Mouse (Mus musculus): ENCODE measurements at regions not wholly inside any gene's neighbourhood (a gene's known extent, or its start where the extent isn't known, plus 50 kb on each side); places are given as distances from the start of the nearest gene placed in this dataset.

- WGBS: 7% methylated on average over 17 of the region's 17 CpGs
- Histone ChIP-seq H3K9me3 (ENCODE audit: control insufficient read depth, low read length) (no peaks in the 10 kb centered on the region), H3K4me1 (ENCODE audit: control insufficient read depth, insufficient read depth, low read length) (peaks cover 11% of the 10 kb centered on the region), H3K27ac (replicated peaks; ENCODE audit: low read depth, low read length) (no peak overlapping the region), H3K9ac (ENCODE audit: low read length) (peak overlapping the region; percentile 23; the same call in 1 of the 2 replicates), H3K4me3 (ENCODE audit: low read depth, low read length) (no peak overlapping the region), H3K4me2 (ENCODE audit: low read depth, severe bottlenecking) (peak overlapping the region; percentile 16), H3K36me3 (ENCODE audit: control insufficient read depth, insufficient read depth, low read length) (no peaks in the 10 kb centered on the region), H3K27me3 (ENCODE audit: control insufficient read depth, insufficient read depth, low read length) (0 out of 2 replicates have a peak, but pooled peaks cover 4% of the 10 kb centered on the region)
- DNase-seq (ENCODE audit: low spot score) (peak; percentile 63), ATAC-seq (ENCODE audit: insufficient number of reproducible peaks, low FRiP score, low TSS enrichment, low read depth) (no peak)
Measured at GRCm38 (mm10) chr5:136619315-136620231, 52.3 kb upstream of the Cux1 start.

GRCm38 (mm10) chr5:136620234-136620633 lies 52.9 kb upstream of the Cux1 start:
- Histone ChIP-seq H3K4me3 (ENCODE audit: low read depth, low read length) (no peak overlapping the region), H3K9me3 (ENCODE audit: control insufficient read depth, low read length) (no peaks in the 10 kb centered on the region), H3K27me3 (ENCODE audit: control insufficient read depth, insufficient read depth, low read length) (0 out of 2 replicates have a peak, but pooled peaks cover 4% of the 10 kb centered on the region), H3K36me3 (ENCODE audit: control insufficient read depth, insufficient read depth, low read length) (no peaks in the 10 kb centered on the region), H3K27ac (replicated peaks; ENCODE audit: low read depth, low read length) (no peak overlapping the region), H3K4me1 (ENCODE audit: control insufficient read depth, insufficient read depth, low read length) (peaks cover 11% of the 10 kb centered on the region), H3K4me2 (ENCODE audit: low read depth, severe bottlenecking) (peak overlapping the region; percentile 16; the same call in 1 of the 2 replicates), H3K9ac (ENCODE audit: low read length) (no peak overlapping the region)
- 17% methylated on average over 12 of the region's 12 CpGs for WGBS
- DNase-seq (ENCODE audit: low spot score) (no peak), ATAC-seq (ENCODE audit: insufficient number of reproducible peaks, low FRiP score, low TSS enrichment, low read depth) (no peak)

DNA sequence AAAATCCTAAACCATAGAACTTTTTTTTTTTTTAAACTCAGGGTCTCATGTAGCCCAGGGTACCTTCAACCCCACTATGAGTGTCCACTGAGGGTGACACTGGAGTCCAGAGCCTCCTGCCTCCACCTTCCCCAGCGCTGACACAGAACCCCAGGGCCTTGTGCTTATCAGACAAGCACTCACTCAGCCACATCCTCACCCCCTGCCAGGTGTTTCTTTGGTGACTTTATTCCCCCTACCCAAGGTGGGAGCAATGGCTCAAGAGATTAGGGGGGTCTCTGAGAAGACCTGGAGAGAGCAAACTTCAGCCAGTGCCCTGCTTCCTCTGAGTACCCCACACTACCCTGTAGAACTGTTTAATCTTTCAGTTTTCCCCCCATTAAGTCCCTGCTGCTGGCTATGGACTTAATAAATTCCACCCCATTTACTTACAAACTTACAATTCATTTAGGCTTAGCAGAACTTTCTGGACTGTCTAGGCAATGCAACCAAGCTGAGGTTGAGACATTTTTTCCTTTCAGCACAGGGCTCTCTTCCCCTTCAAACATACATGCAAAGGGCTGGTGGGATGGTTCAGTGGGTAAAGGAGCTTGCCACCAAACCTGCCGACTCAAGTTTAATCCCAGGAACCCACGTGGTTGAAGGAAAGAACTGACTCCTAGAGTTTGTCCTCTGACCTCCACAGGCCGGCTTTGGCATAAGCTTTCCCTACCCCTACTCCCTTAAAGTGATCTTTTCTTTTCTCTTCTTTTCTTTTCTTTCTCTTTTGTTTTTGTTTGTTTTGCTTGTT lies 54.2 kb upstream of the Cux1 start:
- no peak overlapping the region for H3K4me3 ChIP-seq (ENCODE audit: low read depth, low read length)
- H3K4me2 ChIP-seq (ENCODE audit: low read depth, severe bottlenecking): no peak overlapping the region
- no peak overlapping the region for H3K27ac ChIP-seq (replicated peaks; ENCODE audit: low read depth, low read length)
- 28% methylated on average over 4 of the region's 4 CpGs for WGBS
- H3K27me3 ChIP-seq (ENCODE audit: control insufficient read depth, insufficient read depth, low read length): 0 out of 2 replicates have a peak, but pooled peaks cover 4% of the 10 kb centered on the region
- H3K9me3 ChIP-seq (ENCODE audit: control insufficient read depth, low read length): no peaks in the 10 kb centered on the region
- H3K36me3 ChIP-seq (ENCODE audit: control insufficient read depth, insufficient read depth, low read length): no peaks in the 10 kb centered on the region
- no peak for DNase-seq (ENCODE audit: low spot score)
- ATAC-seq (ENCODE audit: insufficient number of reproducible peaks, low FRiP score, low TSS enrichment, low read depth): no peak
- peaks cover 11% of the 10 kb centered on the region for H3K4me1 ChIP-seq (ENCODE audit: control insufficient read depth, insufficient read depth, low read length)
- no peak overlapping the region for H3K9ac ChIP-seq (ENCODE audit: low read length)

- ATAC-seq (ENCODE audit: insufficient number of reproducible peaks, low FRiP score, low TSS enrichment, low read depth) (no peak), DNase-seq (ENCODE audit: low spot score) (no peak)
- H3K9me3 ChIP-seq (ENCODE audit: control insufficient read depth, low read length): no peaks in the 10 kb centered on the region
- no peak overlapping the region for H3K4me2 ChIP-seq (ENCODE audit: low read depth, severe bottlenecking)
- peaks cover 11% of the 10 kb centered on the region for H3K4me1 ChIP-seq (ENCODE audit: control insufficient read depth, insufficient read depth, low read length)
- 0 out of 2 replicates have a peak, but pooled peaks cover 4% of the 10 kb centered on the region for H3K27me3 ChIP-seq (ENCODE audit: control insufficient read depth, insufficient read depth, low read length)
- H3K27ac ChIP-seq (replicated peaks; ENCODE audit: low read depth, low read length): no peak overlapping the region
- 14% methylated on average over 2 of the region's 2 CpGs for WGBS
- no peaks in the 10 kb centered on the region for H3K36me3 ChIP-seq (ENCODE audit: control insufficient read depth, insufficient read depth, low read length)
- no peak overlapping the region for H3K9ac ChIP-seq (ENCODE audit: low read length)
- H3K4me3 ChIP-seq (ENCODE audit: low read depth, low read length): no peak overlapping the region
Measured at GRCm38 (mm10) chr5:136622152-136622551, 54.9 kb upstream of the Cux1 start.

GRCm38 (mm10) chr5:136622721-136623542 lies 55.6 kb upstream of the Cux1 start:
- Histone ChIP-seq H3K27ac (replicated peaks; ENCODE audit: low read depth, low read length) (no peak overlapping the region), H3K9ac (ENCODE audit: low read length) (no peak overlapping the region), H3K36me3 (ENCODE audit: control insufficient read depth, insufficient read depth, low read length) (no peaks in the 10 kb centered on the region), H3K27me3 (ENCODE audit: control insufficient read depth, insufficient read depth, low read length) (0 out of 2 replicates have a peak, but pooled peaks cover 4% of the 10 kb centered on the region), H3K9me3 (ENCODE audit: control insufficient read depth, low read length) (no peaks in the 10 kb centered on the region), H3K4me3 (ENCODE audit: low read depth, low read length) (peak overlapping the region; percentile 14), H3K4me1 (ENCODE audit: control insufficient read depth, insufficient read depth, low read length) (peaks cover 11% of the 10 kb centered on the region), H3K4me2 (ENCODE audit: low read depth, severe bottlenecking) (peak overlapping the region; percentile 50)
- peak; percentile 48 for ATAC-seq (ENCODE audit: insufficient number of reproducible peaks, low FRiP score, low TSS enrichment, low read depth)
- WGBS: 2% methylated on average over 43 of the region's 43 CpGs
- DNase-seq (ENCODE audit: low spot score): peak; percentile 93

DNA sequence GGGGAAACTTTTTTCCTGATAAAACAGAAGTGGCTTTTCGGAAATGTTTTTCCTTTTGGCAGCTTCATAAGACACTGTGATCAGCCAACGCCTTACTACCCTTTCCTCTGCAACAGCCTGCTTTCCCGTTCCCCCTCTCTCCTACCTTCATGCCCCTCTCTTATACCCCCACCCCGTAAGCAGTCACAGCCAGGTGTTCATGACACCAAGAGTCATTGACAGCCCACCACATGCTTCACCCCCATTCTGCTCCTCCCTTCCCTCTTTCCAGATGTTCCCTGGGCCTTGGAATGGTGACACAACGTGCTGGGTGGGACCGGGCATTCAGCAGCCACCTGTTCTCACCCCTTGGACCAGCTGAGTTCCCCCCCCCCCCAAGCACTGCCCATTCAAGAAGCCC lies 56.5 kb upstream of the Cux1 start:
- Histone ChIP-seq H3K9ac (ENCODE audit: low read length) (no peak overlapping the region), H3K4me2 (ENCODE audit: low read depth, severe bottlenecking) (no peak overlapping the region), H3K36me3 (ENCODE audit: control insufficient read depth, insufficient read depth, low read length) (no peaks in the 10 kb centered on the region), H3K27me3 (ENCODE audit: control insufficient read depth, insufficient read depth, low read length) (0 out of 2 replicates have a peak, but pooled peaks cover 2% of the 10 kb centered on the region), H3K9me3 (ENCODE audit: control insufficient read depth, low read length) (no peaks in the 10 kb centered on the region), H3K4me3 (ENCODE audit: low read depth, low read length) (no peak overlapping the region), H3K27ac (replicated peaks; ENCODE audit: low read depth, low read length) (no peak overlapping the region), H3K4me1 (ENCODE audit: control insufficient read depth, insufficient read depth, low read length) (peaks cover 11% of the 10 kb centered on the region)
- 38% methylated on average over 6 of the region's 6 CpGs for WGBS
- ATAC-seq (ENCODE audit: insufficient number of reproducible peaks, low FRiP score, low TSS enrichment, low read depth): no peak
- no peak for DNase-seq (ENCODE audit: low spot score)

DNA sequence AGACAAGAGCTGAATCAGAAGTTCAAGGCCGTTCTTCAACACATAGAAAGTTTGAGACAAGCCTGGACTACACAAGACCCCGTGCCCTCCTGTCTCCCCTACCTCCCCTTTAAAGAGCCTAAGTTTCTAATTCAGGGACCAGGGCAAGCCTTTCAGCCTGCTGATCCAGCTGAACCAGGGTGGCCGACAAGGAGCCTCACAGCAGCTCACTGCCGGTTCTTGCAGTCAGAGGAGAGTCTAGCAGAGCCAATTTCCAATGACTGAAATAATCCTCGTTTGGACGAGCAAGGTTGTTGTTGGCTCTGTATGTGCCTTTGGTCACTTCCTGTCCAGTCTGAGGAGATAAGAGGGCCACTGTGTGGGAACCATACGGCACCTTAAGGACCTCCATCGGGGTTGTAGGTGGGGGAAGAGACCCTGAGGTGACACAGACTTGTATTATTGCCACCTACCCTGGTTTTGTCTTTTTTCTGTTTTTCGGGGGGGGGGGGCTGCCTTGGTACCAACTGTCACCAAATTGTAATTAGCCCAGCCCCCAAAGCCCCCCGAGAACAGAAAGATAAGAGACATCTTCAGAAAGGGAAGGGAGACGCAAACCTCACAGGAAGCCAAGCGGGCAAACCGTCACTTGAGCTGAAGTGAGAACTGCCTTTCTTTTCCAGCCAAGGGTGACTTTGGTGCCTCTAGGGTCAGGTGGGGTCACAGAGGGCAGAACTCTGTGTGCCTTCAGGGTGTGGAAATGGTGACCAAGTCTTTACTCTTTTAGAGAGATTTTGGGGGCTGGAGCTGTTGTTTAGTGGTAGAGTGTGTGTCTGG lies 58.1 kb upstream of the Cux1 start:
- H3K36me3 ChIP-seq (ENCODE audit: control insufficient read depth, insufficient read depth, low read length): no peaks in the 10 kb centered on the region
- H3K4me1 ChIP-seq (ENCODE audit: control insufficient read depth, insufficient read depth, low read length): peaks cover 4% of the 10 kb centered on the region; the same call in 1 of the 2 replicates
- no peak for ATAC-seq (ENCODE audit: insufficient number of reproducible peaks, low FRiP score, low TSS enrichment, low read depth)
- WGBS: 51% methylated on average over 13 of the region's 13 CpGs
- no peak for DNase-seq (ENCODE audit: low spot score)
- H3K9ac ChIP-seq (ENCODE audit: low read length): no peak overlapping the region
- H3K4me3 ChIP-seq (ENCODE audit: low read depth, low read length): no peak overlapping the region
- no peak overlapping the region for H3K27ac ChIP-seq (replicated peaks; ENCODE audit: low read depth, low read length)
- H3K27me3 ChIP-seq (ENCODE audit: control insufficient read depth, insufficient read depth, low read length): no peaks in the 10 kb centered on the region
- H3K9me3 ChIP-seq (ENCODE audit: control insufficient read depth, low read length): no peaks in the 10 kb centered on the region
- no peak overlapping the region for H3K4me2 ChIP-seq (ENCODE audit: low read depth, severe bottlenecking)
